Mouse (Mus musculus) MN1 (cell line): ENCODE data around the gene Gm2916.
"Not testable (repeated sequence)": the region's sequence is repeated elsewhere in the genome, so short reads cannot be mapped to it uniquely, and the experiment has no call there.

Source experiments
- DNase-seq: peaks from one replicate; pipeline ENCODE4 v3.0.0-alpha.2; 2016; ENCODE audit warnings: low spot score

The Gm2916 gene

DNA sequence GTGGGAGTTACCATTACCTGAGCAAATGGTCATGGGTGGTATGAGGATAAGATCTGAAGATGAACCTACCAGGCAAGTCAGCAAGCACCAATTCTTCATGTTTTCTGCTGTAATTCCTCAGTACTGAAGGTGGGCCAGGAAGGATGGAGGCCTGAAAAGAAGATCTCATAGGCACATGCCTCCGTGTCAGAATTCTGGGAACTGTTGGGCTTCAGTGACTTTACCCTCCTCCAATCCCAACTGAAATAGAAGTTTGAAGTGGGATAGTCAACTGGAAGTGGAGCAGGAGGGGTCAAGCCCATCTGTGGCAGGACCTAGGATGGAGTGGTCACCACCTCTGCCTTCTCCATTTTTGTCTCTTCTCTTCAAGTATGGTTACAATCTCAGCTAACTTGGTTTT lies at the start of gene Gm2916:
Gene Gm2916 (plus strand): TSS at position 301 of the 400 bp plus-strand sequence.
- not testable (repeated sequence) for DNase-seq

DNA sequence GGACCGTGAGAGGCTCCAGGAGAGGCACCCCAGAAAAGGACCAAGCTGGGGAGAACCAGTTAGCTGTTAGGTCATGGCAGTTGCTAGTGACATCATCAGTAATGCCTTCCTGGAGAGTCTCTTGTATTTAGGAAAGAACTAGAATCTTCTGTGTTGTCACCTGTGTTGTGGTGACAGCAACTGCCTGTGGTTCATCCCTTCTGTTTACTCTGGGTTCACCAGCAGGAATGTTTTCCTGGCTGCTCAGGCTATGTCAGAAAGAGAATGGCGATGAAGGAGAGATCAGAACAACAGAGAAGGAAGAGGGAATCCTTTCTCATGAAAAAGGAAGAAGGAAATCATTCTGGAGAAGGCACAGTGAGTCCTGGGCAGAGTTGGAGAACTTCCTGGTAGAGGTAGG lies 38.0 kb upstream of the Gm2916 start, which contains the start of gene Gm3033:
Gene Gm3033 (plus strand): TSS at position 301 of the 400 bp plus-strand sequence.
- DNase-seq, result not testable (repeated sequence)

DNA sequence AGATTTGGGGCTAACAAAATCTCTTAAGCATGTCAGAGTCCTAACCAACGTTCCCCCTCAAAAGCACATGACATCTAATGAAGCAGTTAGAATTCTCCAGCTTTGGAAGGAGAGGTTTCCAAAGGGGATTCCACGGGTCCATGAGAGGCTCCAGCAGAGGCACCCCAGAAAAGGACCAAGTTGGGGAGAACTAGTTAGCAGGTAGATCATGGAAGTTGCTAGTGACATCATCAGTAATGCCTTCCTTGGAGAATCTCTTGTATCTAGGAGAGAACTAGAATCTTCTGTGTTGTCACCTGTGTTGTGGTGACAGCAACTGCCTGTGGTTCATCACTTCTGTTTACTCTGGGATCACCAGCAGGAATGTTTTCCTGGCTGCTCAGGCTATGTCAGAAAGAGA lies 47.5 kb downstream of the Gm2916 start, which contains the start of gene Gm3029:
Gene Gm3029 (plus strand): TSS at position 301 of the 400 bp plus-strand sequence.
- not testable (repeated sequence) for DNase-seq

DNA sequence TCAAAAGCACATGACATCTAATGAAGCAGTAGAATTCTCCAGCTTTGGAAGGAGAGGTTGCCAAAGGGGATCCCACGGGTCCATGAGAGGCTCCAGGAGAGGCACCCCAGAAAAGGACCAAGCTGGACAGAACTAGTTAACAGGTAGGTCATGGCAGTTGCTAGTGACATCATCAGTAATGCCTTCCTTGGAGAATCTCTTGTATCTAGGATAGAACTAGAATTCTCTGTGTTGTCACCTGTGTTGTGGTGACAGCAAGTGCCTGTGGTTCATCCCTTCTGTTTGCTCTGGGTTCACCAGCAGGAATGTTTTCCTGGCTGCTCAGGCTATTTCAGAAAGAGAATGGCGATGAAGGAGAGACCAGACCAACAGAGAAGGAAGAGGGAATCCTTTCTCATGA lies 79.3 kb downstream of the Gm2916 start, which contains the start of gene Gm3095:
Gene Gm3095 (plus strand): TSS at position 301 of the 400 bp plus-strand sequence.
- DNase-seq, result not testable (repeated sequence)
